Mouse (Mus musculus) midbrain, embryonic 11.5 days (tissue): ENCODE data around the gene Dnah12. TPM values are rescaled to one million over a fixed set of nuclear protein-coding genes. Genes with fewer than 3 reads are reported as not detected.
"Not testable (repeated sequence)": the region's sequence is repeated elsewhere in the genome, so short reads cannot be mapped to it uniquely, and the experiment has no call there.

ENCODE experiments used
- ATAC-seq: fragments of 200-750 bp; cut with Nextera tagmentation; 2 replicates; pipeline ENCODE4 v1.8.0; 2017; ENCODE audit warnings: moderate TSS enrichment, moderate library complexity; ENCODE audit not compliant: low FRiP score
- DNase-seq: peaks from one replicate; pipeline ENCODE4 v3.0.0; 2015; ENCODE audit warnings: low spot score; ENCODE audit errors: missing footprints
- H3K27ac ChIP-seq: fragments of 300-500 bp; sonication (generic); 2 replicates; pipeline ENCODE4 v1.5.1; 2014; ENCODE audit warnings: low read depth, low read length
- H3K27me3 ChIP-seq: fragments of 300-500 bp; sonication (generic); 2 replicates; pipeline ENCODE4 v1.6.1; 2014; ENCODE audit warnings: mild to moderate bottlenecking, low read length, moderate library complexity, mixed read lengths; ENCODE audit not compliant: control insufficient read depth, insufficient read depth
- H3K36me3 ChIP-seq: fragments of 300-500 bp; sonication (generic); 2 replicates; pipeline ENCODE4 v1.6.1; 2014; ENCODE audit warnings: mild to moderate bottlenecking, low read length, moderate library complexity, mixed read lengths; ENCODE audit not compliant: control insufficient read depth, insufficient read depth
- H3K4me1 ChIP-seq: fragments of 300-500 bp; sonication (generic); 2 replicates; pipeline ENCODE4 v1.6.1; 2014; ENCODE audit warnings: low read length; ENCODE audit not compliant: control insufficient read depth, insufficient read depth
- H3K4me2 ChIP-seq: fragments of 300-500 bp; sonication (generic); 2 replicates; pipeline ENCODE4 v1.6.1; 2014; ENCODE audit warnings: mild to moderate bottlenecking, moderate library complexity
- H3K4me3 ChIP-seq: fragments of 300-500 bp; sonication (generic); 2 replicates; pipeline ENCODE4 v1.5.1; 2014; ENCODE audit warnings: low read depth, low read length
- H3K9ac ChIP-seq: fragments of 300-500 bp; sonication (generic); 2 replicates; pipeline ENCODE4 v1.6.1; 2014; ENCODE audit warnings: low read length
- H3K9me3 ChIP-seq: fragments of 300-500 bp; sonication (generic); 2 replicates; pipeline ENCODE4 v1.6.1; 2016; ENCODE audit warnings: low read length; ENCODE audit not compliant: control insufficient read depth
- WGBS: fragments of 180-500 bp; shearing (Covaris S2); extraction: QIAGEN DNeasy Blood & Tissue Kit; methylation state at CpG from one replicate; pipeline ENCODE4 v1.1.7; 2014; 5-methylcytosine and 5-hydroxymethylcytosine counted together
- polyA plus RNA-seq: library from polyadenylated mRNA; unstranded; fragments of >200 nt; fragmentation: Nextera tagmentation; extraction: Ambion mirVana; gene quantifications from 2 replicates; pipeline ENCODE4 v1.2.1, GENCODE M21; 2014

The Dnah12 gene
- polyA plus RNA-seq, 1 experiment from 2014 or later, result not detected

- peak overlapping the region; percentile 86 for H3K9ac ChIP-seq
- H3K4me1 ChIP-seq, result peaks cover 18% of the 10 kb centered on the region
- no peak for ATAC-seq
- DNase-seq, result peak; percentile 91
- H3K4me3 ChIP-seq, result peak overlapping the region; percentile 96
- H3K27ac ChIP-seq, result no peak overlapping the region
- H3K27me3 ChIP-seq, result no peaks in the 10 kb centered on the region
- H3K36me3 ChIP-seq, result peaks cover 3% of the 10 kb centered on the region; the same call in 1 of the 2 replicates
- H3K9me3 ChIP-seq, result no peaks in the 10 kb centered on the region
- WGBS, result 28% methylated on average over 6 of the region's 6 CpGs
- peak overlapping the region; percentile 84 for H3K4me2 ChIP-seq
Observed at GRCm38 (mm10) chr14:26667991-26668370, 25.1 kb upstream of the Dnah12 start.

- Histone ChIP-seq H3K27me3 (no peaks in the 10 kb centered on the region), H3K9me3 (no peaks in the 10 kb centered on the region), H3K4me1 (peaks cover 18% of the 10 kb centered on the region), H3K27ac (peak overlapping the region; percentile 71), H3K4me2 (peak overlapping the region; percentile 84), H3K9ac (peak overlapping the region; percentile 86), H3K36me3 (peaks cover 3% of the 10 kb centered on the region; the same call in 1 of the 2 replicates), H3K4me3 (peak overlapping the region; percentile 96)
- ATAC-seq, result peak; percentile 72
- peak; percentile 93 for DNase-seq
- WGBS, result 1% methylated on average over 73 of the region's 73 CpGs
Observed at GRCm38 (mm10) chr14:26668371-26669291, 24.4 kb upstream of the Dnah12 start.

GRCm38 (mm10) chr14:26669292-26670073 lies 23.6 kb upstream of the Dnah12 start, which contains the start of gene Pde12:
TSS of gene Pde12 (minus strand) at chr14:26669883.
- H3K4me3 ChIP-seq, result peak within 1 kb of the TSS; percentile 96
- H3K4me1 ChIP-seq, result peaks cover 18% of the 10 kb centered on the region
- ATAC-seq (peak; percentile 93), DNase-seq (peak; percentile 99)
- H3K27me3 ChIP-seq, result no peaks in the 10 kb centered on the region
- H3K27ac ChIP-seq, result peak within 1 kb of the TSS; percentile 71
- peaks cover 3% of the 10 kb centered on the region; the same call in 1 of the 2 replicates for H3K36me3 ChIP-seq
- under 1% methylated on average over 68 of the region's 70 CpGs for WGBS
- H3K4me2 ChIP-seq, result peak within 1 kb of the TSS; percentile 84
- no peaks in the 10 kb centered on the region for H3K9me3 ChIP-seq
- H3K9ac ChIP-seq, result peak within 1 kb of the TSS; percentile 86

- Histone ChIP-seq H3K27ac (no peak overlapping the region), H3K9me3 (no peaks in the 10 kb centered on the region), H3K4me1 (peaks cover 18% of the 10 kb centered on the region), H3K27me3 (no peaks in the 10 kb centered on the region), H3K4me3 (no peak overlapping the region), H3K4me2 (no peak overlapping the region), H3K9ac (no peak overlapping the region), H3K36me3 (no peaks in the 10 kb centered on the region)
- DNase-seq, result no peak
- no peak for ATAC-seq
Observed at GRCm38 (mm10) chr14:26670964-26671363, 22.1 kb upstream of the Dnah12 start.

GRCm38 (mm10) chr14:26671870-26672615 lies 21.0 kb upstream of the Dnah12 start:
- H3K4me3 ChIP-seq, ATAC-seq, DNase-seq, H3K36me3 ChIP-seq, H3K4me2 ChIP-seq, H3K27ac ChIP-seq, H3K9me3 ChIP-seq, H3K27me3 ChIP-seq, H3K9ac ChIP-seq: not testable (repeated sequence)
- WGBS, result 64% methylated on average over 17 of the region's 17 CpGs
- H3K4me1 ChIP-seq, result peaks cover 11% of the 10 kb centered on the region

GRCm38 (mm10) chr14:26674476-26675169 lies 18.5 kb upstream of the Dnah12 start:
- WGBS, result 91% methylated on average over 2 of the region's 2 CpGs
- not testable (repeated sequence) for H3K27me3 ChIP-seq, H3K4me2 ChIP-seq, H3K4me1 ChIP-seq, ATAC-seq, H3K4me3 ChIP-seq, H3K27ac ChIP-seq, H3K36me3 ChIP-seq, H3K9me3 ChIP-seq, DNase-seq, H3K9ac ChIP-seq

GRCm38 (mm10) chr14:26675371-26675770 lies 17.7 kb upstream of the Dnah12 start:
- DNase-seq, result no peak
- H3K4me3 ChIP-seq, result no peak overlapping the region

GRCm38 (mm10) chr14:26675791-26676190 lies 17.3 kb upstream of the Dnah12 start:
- WGBS, result 76% methylated on average over 5 of the region's 5 CpGs
- Histone ChIP-seq H3K4me2 (no peak overlapping the region), H3K9ac (no peak overlapping the region), H3K4me3 (no peak overlapping the region), H3K36me3 (no peaks in the 10 kb centered on the region), H3K4me1 (no peaks in the 10 kb centered on the region), H3K27me3 (no peaks in the 10 kb centered on the region), H3K27ac (no peak overlapping the region), H3K9me3 (no peaks in the 10 kb centered on the region)
- DNase-seq, result no peak
- no peak for ATAC-seq

More at GRCm38 (mm10) chr14:26675371-26675770, 17.7 kb upstream of the Dnah12 start:
- Histone ChIP-seq H3K36me3 (no peaks in the 10 kb centered on the region), H3K27ac (no peak overlapping the region), H3K9ac (no peak overlapping the region), H3K9me3 (no peaks in the 10 kb centered on the region), H3K27me3 (no peaks in the 10 kb centered on the region), H3K4me2 (no peak overlapping the region), H3K4me1 (peaks cover 3% of the 10 kb centered on the region; the same call in 1 of the 2 replicates)
- no peak for ATAC-seq
- 23% methylated on average over 12 of the region's 12 CpGs for WGBS
